Mouse (Mus musculus): ENCODE measurements around the gene Arhgap15. TPM values are rescaled to one million over a fixed set of nuclear protein-coding genes. Genes with fewer than 3 reads are reported as not detected.

Arhgap15 gene
- polyA plus RNA-seq, 1 experiment from 2014 or later: 0.20 TPM

DNA sequence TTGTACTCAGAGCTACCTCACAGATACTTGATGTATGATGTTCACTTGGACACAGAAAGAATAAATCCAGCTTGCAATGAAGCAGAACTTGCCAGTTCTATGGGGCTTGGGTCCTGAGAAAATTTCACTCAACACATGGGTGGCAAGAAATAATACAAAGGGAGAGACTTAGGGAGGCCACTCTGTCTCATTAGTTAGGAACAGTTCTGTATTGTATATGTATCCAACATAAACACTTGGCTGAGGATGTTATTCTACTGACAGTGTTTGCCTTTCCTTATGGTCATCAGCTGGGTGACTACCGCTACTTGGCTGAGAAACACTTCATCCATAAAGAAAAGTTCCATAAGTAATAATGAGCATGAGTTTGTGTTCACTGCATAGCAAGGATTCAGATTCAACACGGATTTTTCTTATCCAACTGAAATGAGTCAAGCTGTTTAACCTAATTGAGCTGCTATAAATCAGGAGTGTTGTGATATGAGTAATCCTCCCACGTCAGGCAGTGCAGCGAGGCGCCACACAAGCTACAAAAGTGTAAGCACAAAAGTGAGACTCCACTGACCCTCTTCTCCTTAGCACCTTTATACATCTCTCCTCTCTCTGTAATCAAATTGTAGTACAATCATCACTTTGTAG, 607.7 kb downstream of the Arhgap15 start:
- no peak overlapping the region for H3K9ac ChIP-seq (ENCODE audit: low read length)
- no peak overlapping the region for H3K27ac ChIP-seq (ENCODE audit: low read depth, low read length)
- DNase-seq (ENCODE audit: low spot score) (no peak), ATAC-seq (replicated peaks; ENCODE audit: low FRiP score) (no peak)
- 86% methylated on average over 5 of the region's 5 CpGs for WGBS
- H3K4me3 ChIP-seq (ENCODE audit: low read depth, low read length): no peak overlapping the region
- H3K9me3 ChIP-seq (ENCODE audit: control insufficient read depth, low read length): no peaks in the 10 kb centered on the region
- H3K4me1 ChIP-seq (replicated peaks; ENCODE audit: control insufficient read depth, insufficient read depth, low read length): no peaks in the 10 kb centered on the region
- no peaks in the 10 kb centered on the region for H3K27me3 ChIP-seq (ENCODE audit: control insufficient read depth, insufficient read depth, low read length)
- no peak overlapping the region for H3K4me2 ChIP-seq (ENCODE audit: low read depth, low read length, severe bottlenecking)
- H3K36me3 ChIP-seq (ENCODE audit: control insufficient read depth, insufficient read depth, low read length): no peaks in the 10 kb centered on the region

DNA sequence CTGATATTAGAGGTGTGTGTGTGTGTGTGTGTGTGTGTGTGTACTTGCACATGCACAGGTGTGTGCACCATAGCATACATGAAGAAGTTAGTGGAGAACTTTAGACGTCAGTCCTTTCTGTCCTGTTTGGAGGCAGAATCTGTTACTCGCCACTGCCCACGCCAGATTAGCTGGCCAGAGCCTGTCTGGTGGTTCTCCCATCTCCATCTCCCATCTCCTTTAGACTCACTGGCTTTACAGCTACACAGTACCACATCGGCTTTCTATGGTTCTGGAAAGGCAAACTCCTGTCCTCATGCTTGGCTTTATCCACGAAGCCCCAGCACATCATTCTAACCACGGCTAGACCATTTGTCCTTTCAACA, 608.2 kb downstream of the Arhgap15 start:
- no peak overlapping the region for H3K4me3 ChIP-seq (ENCODE audit: low read depth, low read length)
- no peaks in the 10 kb centered on the region for H3K36me3 ChIP-seq (ENCODE audit: control insufficient read depth, insufficient read depth, low read length)
- no peaks in the 10 kb centered on the region for H3K9me3 ChIP-seq (ENCODE audit: control insufficient read depth, low read length)
- H3K4me2 ChIP-seq (ENCODE audit: low read depth, low read length, severe bottlenecking): no peak overlapping the region
- no peak overlapping the region for H3K9ac ChIP-seq (ENCODE audit: low read length)
- ATAC-seq (replicated peaks; ENCODE audit: low FRiP score) (no peak), DNase-seq (ENCODE audit: low spot score) (no peak)
- H3K4me1 ChIP-seq (replicated peaks; ENCODE audit: control insufficient read depth, insufficient read depth, low read length): no peaks in the 10 kb centered on the region
- 93% methylated on average over 6 of the region's 6 CpGs for WGBS
- no peak overlapping the region for H3K27ac ChIP-seq (ENCODE audit: low read depth, low read length)
- H3K27me3 ChIP-seq (ENCODE audit: control insufficient read depth, insufficient read depth, low read length): no peaks in the 10 kb centered on the region

DNA sequence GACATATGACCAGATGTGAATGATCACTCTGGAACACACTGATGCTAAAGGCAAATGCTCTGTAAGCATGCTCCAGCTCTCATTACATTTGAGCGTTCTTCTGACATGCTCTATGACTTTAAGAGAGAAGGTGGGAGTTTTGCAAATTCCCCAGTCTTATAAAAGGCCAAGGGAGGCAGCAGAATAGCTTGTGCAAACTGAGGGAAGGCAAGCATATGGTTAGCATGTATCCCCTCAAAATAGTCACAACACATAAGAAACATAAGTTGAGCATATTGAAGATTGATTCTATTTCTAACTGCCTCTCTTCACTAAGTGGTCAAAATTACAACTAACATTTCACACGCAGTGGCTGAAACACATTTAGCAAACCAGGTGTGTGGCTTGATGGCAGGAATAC, 631.6 kb downstream of the Arhgap15 start:
- DNase-seq (ENCODE audit: low spot score): no peak
- Histone ChIP-seq H3K4me2 (ENCODE audit: low read depth, low read length, severe bottlenecking) (no peak overlapping the region), H3K36me3 (ENCODE audit: control insufficient read depth, insufficient read depth, low read length) (no peaks in the 10 kb centered on the region), H3K27ac (ENCODE audit: low read depth, low read length) (no peak overlapping the region), H3K9ac (ENCODE audit: low read length) (no peak overlapping the region), H3K4me3 (ENCODE audit: low read depth, low read length) (no peak overlapping the region), H3K9me3 (ENCODE audit: control insufficient read depth, low read length) (no peaks in the 10 kb centered on the region), H3K27me3 (ENCODE audit: control insufficient read depth, insufficient read depth, low read length) (no peaks in the 10 kb centered on the region), H3K4me1 (replicated peaks; ENCODE audit: control insufficient read depth, insufficient read depth, low read length) (no peaks in the 10 kb centered on the region)
- no peak for ATAC-seq (replicated peaks; ENCODE audit: low FRiP score)
- 86% methylated on average over 2 of the region's 2 CpGs for WGBS

DNA sequence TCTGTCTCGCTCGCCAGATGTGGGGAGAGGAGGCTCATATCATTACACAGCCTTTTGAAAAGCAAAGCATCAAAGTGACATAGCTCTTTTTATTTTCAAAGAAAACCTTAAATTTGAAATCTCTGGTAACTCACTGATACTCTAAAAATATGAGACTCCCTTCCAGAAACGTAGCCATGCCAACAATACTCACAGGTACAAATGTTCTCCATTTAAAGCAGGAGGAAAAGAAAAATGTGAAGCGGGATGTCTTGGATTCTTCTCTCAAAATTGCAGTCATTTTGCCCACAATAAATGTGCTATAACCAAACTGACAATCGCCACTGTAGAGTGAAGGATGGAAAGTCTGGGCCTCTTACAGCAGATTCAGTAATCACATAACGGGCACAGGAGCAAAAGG, 635.9 kb downstream of the Arhgap15 start:
- H3K9ac ChIP-seq (ENCODE audit: low read length): no peak overlapping the region
- H3K4me3 ChIP-seq (ENCODE audit: low read depth, low read length): no peak overlapping the region
- H3K4me2 ChIP-seq (ENCODE audit: low read depth, low read length, severe bottlenecking): no peak overlapping the region
- DNase-seq (ENCODE audit: low spot score) (no peak), ATAC-seq (replicated peaks; ENCODE audit: low FRiP score) (no peak)
- no peak overlapping the region for H3K27ac ChIP-seq (ENCODE audit: low read depth, low read length)
- 91% methylated on average over 6 of the region's 6 CpGs for whole genome bisulfite sequencing
- no peaks in the 10 kb centered on the region for H3K36me3 ChIP-seq (ENCODE audit: control insufficient read depth, insufficient read depth, low read length)
- no peaks in the 10 kb centered on the region for H3K9me3 ChIP-seq (ENCODE audit: control insufficient read depth, low read length)
- H3K27me3 ChIP-seq (ENCODE audit: control insufficient read depth, insufficient read depth, low read length): no peaks in the 10 kb centered on the region
- no peaks in the 10 kb centered on the region for H3K4me1 ChIP-seq (replicated peaks; ENCODE audit: control insufficient read depth, insufficient read depth, low read length)

DNA sequence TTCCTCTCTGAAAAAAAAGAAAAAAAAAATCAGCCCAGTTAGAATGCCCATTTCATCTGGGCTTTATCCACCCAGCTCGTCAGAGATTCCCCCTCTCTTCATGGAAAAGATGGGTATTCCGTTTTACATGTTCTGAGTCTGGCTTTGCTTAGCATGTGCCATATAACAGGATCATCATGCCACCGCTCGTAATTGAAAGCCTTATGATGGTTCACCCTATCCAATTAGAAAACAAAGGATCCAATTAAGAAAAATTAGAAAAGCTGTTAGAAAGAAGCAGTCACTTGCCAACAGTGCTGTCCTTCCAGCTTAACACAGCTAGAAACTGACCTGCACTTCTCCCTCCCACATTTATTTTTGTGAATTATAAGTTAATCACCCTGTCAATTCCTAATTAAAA, 640.9 kb downstream of the Arhgap15 start:
- H3K27me3 ChIP-seq (ENCODE audit: control insufficient read depth, insufficient read depth, low read length): no peaks in the 10 kb centered on the region; the same call in 1 of the 2 replicates
- no peak for ATAC-seq (replicated peaks; ENCODE audit: low FRiP score)
- no peak overlapping the region for H3K27ac ChIP-seq (ENCODE audit: low read depth, low read length)
- no peak overlapping the region for H3K9ac ChIP-seq (ENCODE audit: low read length)
- H3K4me3 ChIP-seq (ENCODE audit: low read depth, low read length): no peak overlapping the region
- H3K4me1 ChIP-seq (replicated peaks; ENCODE audit: control insufficient read depth, insufficient read depth, low read length): no peaks in the 10 kb centered on the region
- no peaks in the 10 kb centered on the region for H3K36me3 ChIP-seq (ENCODE audit: control insufficient read depth, insufficient read depth, low read length)
- no peak for DNase-seq (ENCODE audit: low spot score)
- 71% methylated on average over 4 of the region's 4 CpGs for WGBS
- H3K4me2 ChIP-seq (ENCODE audit: low read depth, low read length, severe bottlenecking): no peak overlapping the region
- H3K9me3 ChIP-seq (ENCODE audit: control insufficient read depth, low read length): no peaks in the 10 kb centered on the region

DNA sequence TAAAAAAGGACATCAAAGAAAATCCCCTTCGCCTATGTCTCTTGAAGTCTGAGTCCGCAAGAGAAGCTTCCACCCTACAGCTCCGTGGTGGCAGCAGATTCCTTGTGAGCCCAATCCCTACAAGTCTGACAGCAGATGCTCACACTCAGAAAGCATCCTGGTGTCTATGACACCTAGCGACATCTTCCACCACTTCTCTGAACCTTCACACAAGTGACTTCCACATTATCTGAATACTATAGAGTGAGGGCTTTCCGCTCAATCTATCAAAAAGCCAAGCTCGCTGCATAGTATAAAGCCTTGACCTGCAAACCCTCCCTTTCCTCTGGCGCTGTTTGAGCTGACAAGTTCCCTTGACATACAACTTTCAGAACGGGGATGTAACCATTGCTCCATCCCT, 645.2 kb downstream of the Arhgap15 start:
- no peak for ATAC-seq (replicated peaks; ENCODE audit: low FRiP score)

DNA sequence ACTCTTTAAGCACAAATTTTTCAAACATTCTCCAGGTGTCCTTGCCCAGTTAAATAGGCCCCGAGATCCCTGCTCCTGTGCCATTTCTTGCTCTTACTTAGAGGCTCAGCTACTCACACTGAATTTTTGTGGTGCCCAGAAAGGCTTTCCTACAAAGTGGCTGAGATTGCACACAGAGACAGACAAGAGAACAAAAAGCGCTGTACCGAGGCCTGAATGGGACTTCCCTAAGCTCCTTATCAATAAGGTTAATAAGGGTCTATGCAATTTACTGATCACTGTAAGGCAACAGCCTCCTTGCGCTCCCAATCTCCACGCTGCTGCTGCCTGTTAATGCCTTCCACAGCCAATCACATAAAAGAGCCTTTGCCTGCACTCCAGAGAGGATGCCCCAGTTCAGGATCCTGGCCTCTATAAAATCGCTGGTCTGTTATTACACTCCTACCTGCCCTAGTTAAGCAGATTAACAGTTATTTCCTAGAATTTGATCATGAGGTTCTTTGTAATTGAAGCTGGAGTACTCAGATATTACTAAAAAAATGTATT, 646.4 kb downstream of the Arhgap15 start:
- no peaks in the 10 kb centered on the region for H3K4me1 ChIP-seq (replicated peaks; ENCODE audit: control insufficient read depth, insufficient read depth, low read length)
- H3K4me2 ChIP-seq (ENCODE audit: low read depth, low read length, severe bottlenecking): no peak overlapping the region
- no peaks in the 10 kb centered on the region for H3K36me3 ChIP-seq (ENCODE audit: control insufficient read depth, insufficient read depth, low read length)
- WGBS: 7% methylated on average over 6 of the region's 6 CpGs
- DNase-seq (ENCODE audit: low spot score) (no peak), ATAC-seq (replicated peaks; ENCODE audit: low FRiP score) (peak; percentile 79)
- no peak overlapping the region for H3K27ac ChIP-seq (ENCODE audit: low read depth, low read length)
- no peaks in the 10 kb centered on the region for H3K9me3 ChIP-seq (ENCODE audit: control insufficient read depth, low read length)
- no peak overlapping the region for H3K4me3 ChIP-seq (ENCODE audit: low read depth, low read length)
- H3K27me3 ChIP-seq (ENCODE audit: control insufficient read depth, insufficient read depth, low read length): no peaks in the 10 kb centered on the region; the same call in 1 of the 2 replicates
- H3K9ac ChIP-seq (ENCODE audit: low read length): no peak overlapping the region

More for the DNA sequence above, 645.2 kb downstream of the Arhgap15 start:
- DNase-seq (ENCODE audit: low spot score): no peak
- Histone ChIP-seq H3K4me3 (ENCODE audit: low read depth, low read length) (no peak overlapping the region), H3K9me3 (ENCODE audit: control insufficient read depth, low read length) (no peaks in the 10 kb centered on the region), H3K9ac (ENCODE audit: low read length) (no peak overlapping the region), H3K4me1 (replicated peaks; ENCODE audit: control insufficient read depth, insufficient read depth, low read length) (no peaks in the 10 kb centered on the region), H3K4me2 (ENCODE audit: low read depth, low read length, severe bottlenecking) (no peak overlapping the region), H3K27ac (ENCODE audit: low read depth, low read length) (no peak overlapping the region), H3K27me3 (ENCODE audit: control insufficient read depth, insufficient read depth, low read length) (no peaks in the 10 kb centered on the region; the same call in 1 of the 2 replicates), H3K36me3 (ENCODE audit: control insufficient read depth, insufficient read depth, low read length) (no peaks in the 10 kb centered on the region)
- WGBS: 85% methylated on average over 8 of the region's 8 CpGs

DNA sequence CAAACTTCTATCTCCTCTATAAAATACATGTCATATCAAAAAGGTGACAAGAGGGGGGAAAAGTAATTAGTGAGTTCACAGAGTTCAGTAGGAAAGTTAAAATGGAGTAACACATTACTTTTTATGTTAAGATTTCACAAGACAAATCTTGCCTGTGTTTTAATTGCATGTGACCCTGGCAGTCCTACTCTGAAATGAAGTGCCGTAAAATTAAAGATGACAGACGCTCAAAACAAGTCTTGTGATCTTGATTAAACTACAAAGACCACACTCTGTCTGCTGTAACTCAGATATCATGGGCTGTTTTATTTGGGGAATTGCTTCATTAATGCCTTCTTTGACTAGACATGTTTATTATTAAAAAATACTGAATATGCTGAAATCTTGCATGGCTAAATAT, 647.0 kb downstream of the Arhgap15 start:
- Histone ChIP-seq H3K27me3 (ENCODE audit: control insufficient read depth, insufficient read depth, low read length) (no peaks in the 10 kb centered on the region; the same call in 1 of the 2 replicates), H3K4me2 (ENCODE audit: low read depth, low read length, severe bottlenecking) (no peak overlapping the region), H3K4me1 (replicated peaks; ENCODE audit: control insufficient read depth, insufficient read depth, low read length) (no peaks in the 10 kb centered on the region), H3K27ac (ENCODE audit: low read depth, low read length) (no peak overlapping the region), H3K9ac (ENCODE audit: low read length) (no peak overlapping the region), H3K4me3 (ENCODE audit: low read depth, low read length) (no peak overlapping the region), H3K36me3 (ENCODE audit: control insufficient read depth, insufficient read depth, low read length) (no peaks in the 10 kb centered on the region), H3K9me3 (ENCODE audit: control insufficient read depth, low read length) (no peaks in the 10 kb centered on the region)
- ATAC-seq (replicated peaks; ENCODE audit: low FRiP score): no peak
- DNase-seq (ENCODE audit: low spot score): no peak
- 65% methylated on average over 2 of the region's 2 CpGs for WGBS

DNA sequence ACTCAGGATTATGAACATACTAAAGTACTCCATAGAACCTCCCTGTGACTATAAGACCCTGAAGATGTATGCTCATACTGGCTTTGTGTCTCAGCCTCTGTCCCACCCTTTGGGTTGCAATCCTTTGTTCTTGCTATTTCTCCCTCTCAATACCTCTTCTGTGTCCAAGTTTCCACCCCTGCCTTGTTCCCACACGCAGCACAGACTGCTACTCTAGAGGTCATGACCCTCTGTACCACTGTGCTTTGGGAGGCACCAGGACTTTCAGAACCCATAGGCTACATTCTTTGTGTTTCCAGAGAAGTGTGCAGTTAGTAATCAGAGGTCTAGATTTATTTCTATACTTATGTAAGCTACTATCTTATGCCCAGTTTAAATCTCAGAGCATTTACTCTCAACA, 648.6 kb downstream of the Arhgap15 start:
- Histone ChIP-seq H3K36me3 (ENCODE audit: control insufficient read depth, insufficient read depth, low read length) (no peaks in the 10 kb centered on the region), H3K27me3 (ENCODE audit: control insufficient read depth, insufficient read depth, low read length) (no peaks in the 10 kb centered on the region; the same call in 1 of the 2 replicates), H3K9me3 (ENCODE audit: control insufficient read depth, low read length) (no peaks in the 10 kb centered on the region), H3K4me2 (ENCODE audit: low read depth, low read length, severe bottlenecking) (no peak overlapping the region), H3K27ac (ENCODE audit: low read depth, low read length) (no peak overlapping the region), H3K9ac (ENCODE audit: low read length) (no peak overlapping the region), H3K4me3 (ENCODE audit: low read depth, low read length) (no peak overlapping the region), H3K4me1 (replicated peaks; ENCODE audit: control insufficient read depth, insufficient read depth, low read length) (no peaks in the 10 kb centered on the region)
- no peak for DNase-seq (ENCODE audit: low spot score)
- no peak for ATAC-seq (replicated peaks; ENCODE audit: low FRiP score)
- 0% methylated on average over 1 of the region's 1 CpGs for WGBS

Measured in forebrain, embryonic 11.5 days (tissue).